9 mouse cellular contexts compared by ENCODE assay signal in genomic region chr4:21689492-21689941, GRCm38 (mm10). TPM values are rescaled to one million over a fixed set of nuclear protein-coding genes. Genes with fewer than 3 reads are reported as not detected.
A peak's percentile ranks its signal among the peaks of the same experiment; 100 is the strongest.
DNase-seq lines count a peak whose midpoint lies in the region; ATAC-seq and TF ChIP-seq lines count a peak whose summit lies in the region.
"Had no signal": no experiment of that assay in that cellular context is flagged by ENCODE, and none has a peak within 500 bp of the region (broad histone marks: within the 10 kb centered on the region; RNA-seq: fewer than 3 reads in every experiment).

No protein-coding gene starts in this region.

- ATAC-seq in liver, postnatal 0 days: no peak
- ATAC-seq in liver, embryonic 12.5 days: no peak
- ATAC-seq in forebrain, embryonic 12.5 days (ENCODE audit: low FRiP score): peak; percentile 67
- ATAC-seq in limb, embryonic 14.5 days (ENCODE audit: low FRiP score, low read depth): no peak
- ATAC-seq in stomach, embryonic 16.5 days (ENCODE audit: insufficient read depth, low FRiP score): no peak

- H3K4me2 ChIP-seq in liver, postnatal 0 days (ENCODE audit: low read depth, low read length): 0 out of 2 replicates have a peak overlapping the region, but pooled peaks have one; percentile 79
- H3K4me2 ChIP-seq in liver, embryonic 12.5 days: no peak overlapping the region
- peak overlapping the region; percentile 86 for H3K4me2 ChIP-seq in forebrain, embryonic 12.5 days
- peak overlapping the region; percentile 86 for H3K4me2 ChIP-seq in limb, embryonic 14.5 days (replicated peaks; ENCODE audit: low read depth, low read length, severe bottlenecking)
- peak overlapping the region; percentile 90; the same call in 1 of the 2 replicates for H3K4me2 ChIP-seq in stomach, embryonic 16.5 days (ENCODE audit: low read depth, low read length)

- H3K4me3 ChIP-seq in liver, postnatal 0 days (ENCODE audit: low read depth, low read length): peak overlapping the region; percentile 52; the same call in 1 of the 2 replicates
- H3K4me3 ChIP-seq in liver, embryonic 12.5 days: no peak overlapping the region
- no peak overlapping the region for H3K4me3 ChIP-seq in forebrain, embryonic 12.5 days (replicated peaks)
- H3K4me3 ChIP-seq in limb, embryonic 14.5 days (replicated peaks; ENCODE audit: low read length): peak overlapping the region; percentile 5; the same call in 1 of the 2 replicates
- H3K4me3 ChIP-seq in stomach, embryonic 16.5 days (replicated peaks; ENCODE audit: low read length): peak overlapping the region; percentile 52; the same call in 1 of the 2 replicates

- no peaks in the 10 kb centered on the region for H3K9me3 ChIP-seq in liver, postnatal 0 days (ENCODE audit: low read length)
- H3K9me3 ChIP-seq in liver, embryonic 12.5 days (replicated peaks): no peaks in the 10 kb centered on the region
- no peaks in the 10 kb centered on the region for H3K9me3 ChIP-seq in forebrain, embryonic 12.5 days
- no peaks in the 10 kb centered on the region for H3K9me3 ChIP-seq in limb, embryonic 14.5 days (ENCODE audit: control insufficient read depth, low read length)
- H3K9me3 ChIP-seq in stomach, embryonic 16.5 days (replicated peaks; ENCODE audit: control insufficient read depth, low read length): 0 out of 2 replicates have a peak, but pooled peaks cover 3% of the 10 kb centered on the region

- peaks cover 80% of the 10 kb centered on the region for H3K27me3 ChIP-seq in liver, postnatal 0 days (ENCODE audit: insufficient read depth, low read length)
- H3K27me3 ChIP-seq in liver, embryonic 12.5 days (replicated peaks): peaks cover 92% of the 10 kb centered on the region
- peaks cover 85% of the 10 kb centered on the region for H3K27me3 ChIP-seq in forebrain, embryonic 12.5 days
- peaks cover 88% of the 10 kb centered on the region for H3K27me3 ChIP-seq in limb, embryonic 14.5 days (ENCODE audit: control insufficient read depth, insufficient read depth, low read length)
- H3K27me3 ChIP-seq in stomach, embryonic 16.5 days (ENCODE audit: control insufficient read depth, insufficient read depth, low read length): peaks cover 84% of the 10 kb centered on the region

- WGBS in liver, postnatal 0 days (ENCODE audit: insufficient replicate concordance): 2% methylated on average over 18 of the region's 18 CpGs
- WGBS in liver, embryonic 12.5 days (ENCODE audit: insufficient replicate concordance): 2% methylated on average over 18 of the region's 18 CpGs
- WGBS in forebrain, embryonic 12.5 days: 1% methylated on average over 18 of the region's 18 CpGs
- WGBS in limb, embryonic 14.5 days: under 1% methylated on average over 18 of the region's 18 CpGs
- 2% methylated on average over 18 of the region's 18 CpGs for WGBS in stomach, embryonic 16.5 days

- TF ChIP-seq CTCF in liver, postnatal 0 days (IDR thresholded peaks at IDR 0.05; ENCODE audit: low read depth): no peak

- H3K4me1 ChIP-seq in liver, postnatal 0 days (ENCODE audit: insufficient read depth): peaks cover 6% of the 10 kb centered on the region
- H3K4me1 ChIP-seq in liver, embryonic 12.5 days: peaks cover 9% of the 10 kb centered on the region
- peaks cover 36% of the 10 kb centered on the region for H3K4me1 ChIP-seq in forebrain, embryonic 12.5 days
- H3K4me1 ChIP-seq in limb, embryonic 14.5 days (ENCODE audit: control insufficient read depth, insufficient read depth, low read length): peaks cover 6% of the 10 kb centered on the region; the same call in 1 of the 2 replicates
- H3K4me1 ChIP-seq in stomach, embryonic 16.5 days (ENCODE audit: control insufficient read depth, insufficient read depth, low read length): peaks cover 8% of the 10 kb centered on the region

- H3K9ac ChIP-seq in liver, postnatal 0 days (replicated peaks): no peak overlapping the region
- no peak overlapping the region for H3K9ac ChIP-seq in liver, embryonic 12.5 days
- H3K9ac ChIP-seq in forebrain, embryonic 12.5 days: no peak overlapping the region
- no peak overlapping the region for H3K9ac ChIP-seq in limb, embryonic 14.5 days (ENCODE audit: low read depth, low read length, severe bottlenecking)
- no peak overlapping the region for H3K9ac ChIP-seq in stomach, embryonic 16.5 days (ENCODE audit: low read length)

- no peak for TF ChIP-seq EP300 in liver, postnatal 0 days (IDR thresholded peaks at IDR 0.05; ENCODE audit: low read depth)

- H3K36me3 ChIP-seq in liver, postnatal 0 days (replicated peaks; ENCODE audit: insufficient read depth, low read length): no peaks in the 10 kb centered on the region
- no peaks in the 10 kb centered on the region for H3K36me3 ChIP-seq in liver, embryonic 12.5 days
- H3K36me3 ChIP-seq in forebrain, embryonic 12.5 days (replicated peaks): no peaks in the 10 kb centered on the region
- no peaks in the 10 kb centered on the region for H3K36me3 ChIP-seq in limb, embryonic 14.5 days (ENCODE audit: control insufficient read depth, insufficient read depth, low read length)
- H3K36me3 ChIP-seq in stomach, embryonic 16.5 days (ENCODE audit: control insufficient read depth, insufficient read depth, low read length): no peaks in the 10 kb centered on the region

- TF ChIP-seq POLR2A in limb, embryonic 14.5 days (IDR thresholded peaks at IDR 0.05; ENCODE audit: borderline replicate concordance, extremely low read depth, insufficient read depth, insufficient read length): no peak

- DNase-seq in liver, postnatal 0 days: no peak
- no peak for DNase-seq in limb, embryonic 14.5 days (ENCODE audit: low spot score)
- no peak for DNase-seq in layer of hippocampus, adult 8-10 months (ENCODE audit: low spot score in 2 of 2)
- DNase-seq in right cerebral cortex, postnatal 36 days (ENCODE audit: low spot score in 2 of 2): no peak

- no peak overlapping the region for H3K27ac ChIP-seq in liver, postnatal 0 days (ENCODE audit: low read depth)
- H3K27ac ChIP-seq in liver, embryonic 12.5 days: no peak overlapping the region
- no peak overlapping the region for H3K27ac ChIP-seq in forebrain, embryonic 12.5 days
- H3K27ac ChIP-seq in limb, embryonic 14.5 days (replicated peaks; ENCODE audit: low read depth, low read length): no peak overlapping the region
- no peak overlapping the region for H3K27ac ChIP-seq in stomach, embryonic 16.5 days (ENCODE audit: low read length)

RNA-seq across cellular contexts. Expression of gene Prdm13, which starts 3.8 kb away (rescaled TPM):
- not detected in 2 replicates for polyA plus RNA-seq in liver, postnatal 0 days (2015; fragmentation: Nextera tagmentation; extraction: Ambion mirVana)
- polyA plus RNA-seq in liver, embryonic 12.5 days (2016; fragmentation: Nextera tagmentation; extraction: Ambion mirVana): not detected in 2 replicates
- polyA plus RNA-seq in forebrain, embryonic 12.5 days (2016; fragmentation: Nextera tagmentation; extraction: Ambion mirVana): 0.42 and 0.60 TPM in 2 replicates
- not detected in 2 replicates for polyA plus RNA-seq in limb, embryonic 14.5 days (2012; rRNA removed)
- not detected in 2 replicates for polyA plus RNA-seq in limb, embryonic 14.5 days (2014; fragmentation: Nextera tagmentation; extraction: Ambion mirVana)
- not detected in 2 replicates for polyA plus RNA-seq in stomach, embryonic 16.5 days (2015; fragmentation: Nextera tagmentation; extraction: Ambion mirVana)
- not detected for total RNA-seq in layer of hippocampus, adult 8-10 months (2022)
- polyA plus RNA-seq: large intestine, adult 2 months; thymus, postnatal 0 days had no signal

RNA-seq across cellular contexts. Expression of gene Ccnc, which starts 38.0 kb away (rescaled TPM):
- 12.7 and 13.9 TPM in 2 replicates for polyA plus RNA-seq in liver, postnatal 0 days (2015; fragmentation: Nextera tagmentation; extraction: Ambion mirVana)
- 27.1 and 29.1 TPM in 2 replicates for polyA plus RNA-seq in liver, embryonic 12.5 days (2016; fragmentation: Nextera tagmentation; extraction: Ambion mirVana)
- polyA plus RNA-seq in forebrain, embryonic 12.5 days (2016; fragmentation: Nextera tagmentation; extraction: Ambion mirVana): 63.7 and 67.2 TPM in 2 replicates
- polyA plus RNA-seq in limb, embryonic 14.5 days (2012; rRNA removed): 17.1 and 18.0 TPM in 2 replicates
- 34.7 and 41.1 TPM in 2 replicates for polyA plus RNA-seq in limb, embryonic 14.5 days (2014; fragmentation: Nextera tagmentation; extraction: Ambion mirVana)
- polyA plus RNA-seq in stomach, embryonic 16.5 days (2015; fragmentation: Nextera tagmentation; extraction: Ambion mirVana): 37.0 and 42.1 TPM in 2 replicates
- 10 to 100 TPM; 30.5 to 39.4 (median 37.1) TPM for total RNA-seq in layer of hippocampus, adult 8-10 months (2022)

Comparison
In these comparisons a context has a peak if more than half of its experiments do, and no peak if none do; other contexts are left out.
1. H3K4me3 ChIP-seq: peak in liver, postnatal 0 days (single experiment), limb, embryonic 14.5 days (single experiment) and stomach, embryonic 16.5 days (single experiment); none in liver, embryonic 12.5 days (single experiment) and forebrain, embryonic 12.5 days (single experiment).